Mouse (Mus musculus) 3134 (cell line): ENCODE measurements around the gene C2cd4a.

Source experiments
- DNase-seq: peaks from one replicate; pipeline ENCODE4 v3.0.0-alpha.2; 2011; ENCODE audit warnings: low spot score; ENCODE audit not compliant: insufficient read length; ENCODE audit errors: extremely low read depth

The C2cd4a gene

GRCm38 (mm10) chr9:67832046-67832605 lies at the start of gene C2cd4a:
Gene C2cd4a (minus strand): TSS chr9:67832330.
- DNase-seq, result no peak

GRCm38 (mm10) chr9:67878197-67878769 lies 46.2 kb upstream of the C2cd4a start:
- DNase-seq, result no peak

- no peak for DNase-seq
These were observed 45.1 kb upstream of the C2cd4a start for GRCm38 (mm10) chr9:67877081-67877718.

- DNase-seq, result no peak
These were observed 43.2 kb upstream of the C2cd4a start for GRCm38 (mm10) chr9:67875337-67875736.

- no peak for DNase-seq
These were observed 42.5 kb upstream of the C2cd4a start for GRCm38 (mm10) chr9:67874522-67875222.

GRCm38 (mm10) chr9:67869691-67870450 lies 37.7 kb upstream of the C2cd4a start:
- peak; percentile 39 for DNase-seq

GRCm38 (mm10) chr9:67867411-67867810 lies 35.3 kb upstream of the C2cd4a start:
- DNase-seq, result no peak

- DNase-seq, result no peak
These were observed 33.3 kb upstream of the C2cd4a start for GRCm38 (mm10) chr9:67865411-67865810.

- no peak for DNase-seq
These were observed 31.9 kb upstream of the C2cd4a start for GRCm38 (mm10) chr9:67864011-67864410.

- no peak for DNase-seq
These were observed 31.2 kb upstream of the C2cd4a start for GRCm38 (mm10) chr9:67863332-67863731.

GRCm38 (mm10) chr9:67860273-67860672 lies 28.1 kb upstream of the C2cd4a start:
- DNase-seq, result no peak

- DNase-seq, result no peak
These were observed 19.0 kb upstream of the C2cd4a start for GRCm38 (mm10) chr9:67851150-67851549.

GRCm38 (mm10) chr9:67849846-67850245 lies 17.7 kb upstream of the C2cd4a start:
- DNase-seq, result no peak

- DNase-seq, result no peak
These were observed 17.3 kb upstream of the C2cd4a start for GRCm38 (mm10) chr9:67849397-67849796.

- DNase-seq, result no peak
These were observed 15.5 kb upstream of the C2cd4a start for GRCm38 (mm10) chr9:67847606-67848005.

GRCm38 (mm10) chr9:67846089-67846488 lies 14.0 kb upstream of the C2cd4a start:
- DNase-seq, result no peak

GRCm38 (mm10) chr9:67845648-67846047 lies 13.5 kb upstream of the C2cd4a start:
- DNase-seq, result no peak

GRCm38 (mm10) chr9:67845012-67845411 lies 12.9 kb upstream of the C2cd4a start:
- DNase-seq, result no peak

GRCm38 (mm10) chr9:67842797-67843196 lies 10.7 kb upstream of the C2cd4a start:
- DNase-seq, result no peak

GRCm38 (mm10) chr9:67839981-67840859 lies 8.1 kb upstream of the C2cd4a start, which contains the start of gene Vps13c:
Gene Vps13c (plus strand): TSS chr9:67840396.
- peak; percentile 78 for DNase-seq
